Mouse (Mus musculus): ENCODE measurements around the gene Atg4c. TPM values are rescaled to one million over a fixed set of nuclear protein-coding genes. Genes with fewer than 3 reads are reported as not detected.

The Atg4c gene
- polyA plus RNA-seq, 1 experiment: 27.6 TPM

DNA sequence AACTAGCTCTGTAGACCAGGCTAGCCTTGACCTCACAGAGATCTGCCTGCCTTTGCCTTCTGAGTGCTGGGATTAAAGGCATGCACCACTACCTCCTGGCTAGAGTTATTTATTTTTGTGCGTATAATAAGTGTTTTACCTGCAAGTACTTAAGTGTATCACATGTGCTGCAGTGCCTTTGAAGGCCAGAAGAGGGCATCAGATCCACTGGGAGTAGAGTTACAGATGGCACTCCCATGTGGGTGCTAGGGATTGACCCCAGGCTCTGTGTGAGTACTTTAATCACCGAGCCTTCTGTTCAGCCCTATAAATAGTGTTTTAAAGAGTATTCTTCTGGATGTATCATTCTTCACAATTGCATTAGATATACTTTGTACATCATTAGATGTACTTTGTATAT, 44.6 kb downstream of the Atg4c start:
- TF ChIP-seq POLR2A (IDR thresholded peaks at IDR 0.05; ENCODE audit: borderline replicate concordance, insufficient read depth, low read length) (no peak), CTCF (IDR thresholded peaks at IDR 0.05; ENCODE audit: borderline replicate concordance, insufficient read depth, low read depth, low read length) (peak; percentile 17; the same call in 1 of the 2 replicates)
- 84% methylated on average over 2 of the region's 2 CpGs for WGBS
- Histone ChIP-seq H3K4me1 (ENCODE audit: control insufficient read depth, insufficient read depth, low read length) (no peaks in the 10 kb centered on the region), H3K4me3 (replicated peaks; ENCODE audit: insufficient read depth, low read depth, low read length) (no peak overlapping the region), H3K27ac (ENCODE audit: insufficient read depth, low read length) (no peak overlapping the region), H3K27me3 (ENCODE audit: control insufficient read depth, insufficient read depth, low read length) (no peaks in the 10 kb centered on the region)
- no peak for DNase-seq

DNA sequence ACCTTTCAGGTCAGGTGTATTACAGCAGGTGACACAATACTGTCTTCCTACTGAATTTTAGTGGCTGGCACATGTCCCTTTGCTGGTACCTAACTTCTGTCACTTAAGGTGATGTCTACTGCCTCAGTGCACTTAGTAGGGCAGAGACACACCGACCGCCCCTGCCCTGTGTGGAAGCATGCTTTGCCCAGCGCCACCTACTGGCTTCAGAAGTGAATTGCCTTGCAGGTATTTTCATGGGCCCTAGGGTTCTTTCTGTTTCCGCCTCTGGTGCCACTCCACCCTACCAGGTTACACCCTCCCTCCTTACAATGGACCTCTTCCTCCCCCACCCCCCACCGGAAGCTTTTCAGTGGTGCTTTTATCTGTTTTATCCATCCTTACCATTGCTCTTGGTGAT, 47.9 kb downstream of the Atg4c start:
- Histone ChIP-seq H3K27ac (ENCODE audit: insufficient read depth, low read length) (no peak overlapping the region), H3K4me3 (replicated peaks; ENCODE audit: insufficient read depth, low read depth, low read length) (no peak overlapping the region), H3K4me1 (ENCODE audit: control insufficient read depth, insufficient read depth, low read length) (no peaks in the 10 kb centered on the region), H3K27me3 (ENCODE audit: control insufficient read depth, insufficient read depth, low read length) (no peaks in the 10 kb centered on the region)
- no peak for DNase-seq
- WGBS: 56% methylated on average over 5 of the region's 5 CpGs
- no peak for TF ChIP-seq POLR2A (IDR thresholded peaks at IDR 0.05; ENCODE audit: borderline replicate concordance, insufficient read depth, low read length)
- TF ChIP-seq CTCF (IDR thresholded peaks at IDR 0.05; ENCODE audit: borderline replicate concordance, insufficient read depth, low read depth, low read length): no peak

GRCm38 (mm10) chr4:99249358-99249757, 55.6 kb downstream of the Atg4c start:
- TF ChIP-seq POLR2A (IDR thresholded peaks at IDR 0.05; ENCODE audit: borderline replicate concordance, insufficient read depth, low read length) (no peak), CTCF (IDR thresholded peaks at IDR 0.05; ENCODE audit: borderline replicate concordance, insufficient read depth, low read depth, low read length) (no peak)
- 98% methylated on average over 3 of the region's 3 CpGs for WGBS
- Histone ChIP-seq H3K27me3 (ENCODE audit: control insufficient read depth, insufficient read depth, low read length) (no peaks in the 10 kb centered on the region), H3K4me1 (ENCODE audit: control insufficient read depth, insufficient read depth, low read length) (no peaks in the 10 kb centered on the region), H3K27ac (ENCODE audit: insufficient read depth, low read length) (no peak overlapping the region), H3K4me3 (replicated peaks; ENCODE audit: insufficient read depth, low read depth, low read length) (no peak overlapping the region)
- no peak for DNase-seq

DNA sequence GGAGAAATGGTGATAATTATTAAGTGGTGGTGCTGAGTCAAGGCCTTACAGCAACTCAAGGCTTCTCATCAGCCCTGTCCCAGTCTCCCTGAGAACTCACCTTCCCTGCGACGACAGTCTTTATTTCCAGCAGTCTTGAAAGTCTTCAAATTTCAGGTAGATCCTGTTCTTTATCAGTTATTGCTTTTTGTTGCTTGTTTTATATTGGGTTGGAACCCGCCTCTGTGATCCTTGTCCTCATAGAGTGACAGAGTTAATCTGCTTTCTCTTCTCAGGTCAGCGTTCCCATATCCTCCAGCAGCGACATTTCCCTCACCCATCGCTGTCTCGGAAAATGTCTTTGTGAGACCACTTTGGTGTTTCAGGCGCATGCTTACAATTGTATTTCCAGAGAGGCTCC, 56.1 kb downstream of the Atg4c start:
- Histone ChIP-seq H3K4me1 (ENCODE audit: control insufficient read depth, insufficient read depth, low read length) (no peaks in the 10 kb centered on the region), H3K27ac (ENCODE audit: insufficient read depth, low read length) (no peak overlapping the region), H3K4me3 (replicated peaks; ENCODE audit: insufficient read depth, low read depth, low read length) (no peak overlapping the region), H3K27me3 (ENCODE audit: control insufficient read depth, insufficient read depth, low read length) (no peaks in the 10 kb centered on the region)
- 95% methylated on average over 8 of the region's 8 CpGs for WGBS
- no peak for TF ChIP-seq POLR2A (IDR thresholded peaks at IDR 0.05; ENCODE audit: borderline replicate concordance, insufficient read depth, low read length)
- TF ChIP-seq CTCF (IDR thresholded peaks at IDR 0.05; ENCODE audit: borderline replicate concordance, insufficient read depth, low read depth, low read length): no peak
- DNase-seq: no peak

DNA sequence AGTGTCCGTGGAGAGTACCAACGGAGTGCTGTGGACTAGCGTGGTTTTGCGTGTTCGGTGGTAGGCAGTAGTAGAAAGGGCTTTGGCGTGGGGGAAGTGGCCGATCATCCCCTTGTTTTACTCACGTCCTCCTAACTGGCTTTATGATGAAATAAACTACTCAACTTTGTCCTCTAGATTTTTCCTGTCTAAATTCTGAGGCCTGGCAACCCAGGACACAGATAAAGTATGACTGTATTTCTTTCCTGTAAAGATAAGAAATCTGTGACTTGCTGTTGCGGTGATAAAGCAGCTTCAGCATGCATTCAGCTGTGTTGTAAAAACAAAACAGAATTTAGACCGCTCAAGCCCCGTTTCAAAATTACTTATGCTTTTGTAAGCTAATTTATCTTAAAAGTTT, 59.2 kb downstream of the Atg4c start:
- H3K27me3 ChIP-seq (ENCODE audit: control insufficient read depth, insufficient read depth, low read length): no peaks in the 10 kb centered on the region
- H3K27ac ChIP-seq (ENCODE audit: insufficient read depth, low read length): no peak overlapping the region
- H3K4me1 ChIP-seq (ENCODE audit: control insufficient read depth, insufficient read depth, low read length): no peaks in the 10 kb centered on the region
- WGBS: 96% methylated on average over 11 of the region's 11 CpGs
- no peak overlapping the region for H3K4me3 ChIP-seq (replicated peaks; ENCODE audit: insufficient read depth, low read depth, low read length)
- DNase-seq: no peak
- TF ChIP-seq CTCF (IDR thresholded peaks at IDR 0.05; ENCODE audit: borderline replicate concordance, insufficient read depth, low read depth, low read length) (no peak), POLR2A (IDR thresholded peaks at IDR 0.05; ENCODE audit: borderline replicate concordance, insufficient read depth, low read length) (no peak)

DNA sequence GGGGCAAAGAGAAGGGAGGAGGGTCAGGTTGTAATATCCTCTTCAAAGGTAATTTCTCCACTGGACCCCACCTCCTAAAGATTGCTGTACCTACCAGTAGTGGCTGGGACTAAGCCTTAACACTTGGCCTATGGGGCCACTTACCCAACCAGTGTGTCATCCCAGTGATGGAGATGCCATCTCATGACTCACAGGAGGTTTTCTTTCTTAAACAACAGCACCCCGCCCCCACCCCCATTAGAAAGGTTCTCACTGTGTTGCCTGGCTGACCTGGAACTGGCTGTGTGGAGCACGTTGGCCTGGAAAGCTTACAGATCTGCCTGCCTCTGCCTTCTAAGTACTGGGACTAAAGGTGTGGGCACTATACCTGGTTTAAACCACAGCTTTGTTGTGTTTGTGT, 69.5 kb downstream of the Atg4c start:
- Histone ChIP-seq H3K27ac (ENCODE audit: insufficient read depth, low read length) (no peak overlapping the region), H3K4me3 (replicated peaks; ENCODE audit: insufficient read depth, low read depth, low read length) (no peak overlapping the region), H3K4me1 (ENCODE audit: control insufficient read depth, insufficient read depth, low read length) (no peaks in the 10 kb centered on the region), H3K27me3 (ENCODE audit: control insufficient read depth, insufficient read depth, low read length) (no peaks in the 10 kb centered on the region)
- 74% methylated on average over 2 of the region's 2 CpGs for WGBS
- DNase-seq: no peak
- TF ChIP-seq POLR2A (IDR thresholded peaks at IDR 0.05; ENCODE audit: borderline replicate concordance, insufficient read depth, low read length) (no peak), CTCF (IDR thresholded peaks at IDR 0.05; ENCODE audit: borderline replicate concordance, insufficient read depth, low read depth, low read length) (no peak)

GRCm38 (mm10) chr4:99263663-99264062, 69.9 kb downstream of the Atg4c start:
- Histone ChIP-seq H3K27me3 (ENCODE audit: control insufficient read depth, insufficient read depth, low read length) (no peaks in the 10 kb centered on the region), H3K4me3 (replicated peaks; ENCODE audit: insufficient read depth, low read depth, low read length) (no peak overlapping the region), H3K4me1 (ENCODE audit: control insufficient read depth, insufficient read depth, low read length) (no peaks in the 10 kb centered on the region), H3K27ac (ENCODE audit: insufficient read depth, low read length) (no peak overlapping the region)
- no peak for DNase-seq
- TF ChIP-seq POLR2A (IDR thresholded peaks at IDR 0.05; ENCODE audit: borderline replicate concordance, insufficient read depth, low read length): no peak
- TF ChIP-seq CTCF (IDR thresholded peaks at IDR 0.05; ENCODE audit: borderline replicate concordance, insufficient read depth, low read depth, low read length): no peak
- WGBS: 72% methylated on average over 11 of the region's 11 CpGs

DNA sequence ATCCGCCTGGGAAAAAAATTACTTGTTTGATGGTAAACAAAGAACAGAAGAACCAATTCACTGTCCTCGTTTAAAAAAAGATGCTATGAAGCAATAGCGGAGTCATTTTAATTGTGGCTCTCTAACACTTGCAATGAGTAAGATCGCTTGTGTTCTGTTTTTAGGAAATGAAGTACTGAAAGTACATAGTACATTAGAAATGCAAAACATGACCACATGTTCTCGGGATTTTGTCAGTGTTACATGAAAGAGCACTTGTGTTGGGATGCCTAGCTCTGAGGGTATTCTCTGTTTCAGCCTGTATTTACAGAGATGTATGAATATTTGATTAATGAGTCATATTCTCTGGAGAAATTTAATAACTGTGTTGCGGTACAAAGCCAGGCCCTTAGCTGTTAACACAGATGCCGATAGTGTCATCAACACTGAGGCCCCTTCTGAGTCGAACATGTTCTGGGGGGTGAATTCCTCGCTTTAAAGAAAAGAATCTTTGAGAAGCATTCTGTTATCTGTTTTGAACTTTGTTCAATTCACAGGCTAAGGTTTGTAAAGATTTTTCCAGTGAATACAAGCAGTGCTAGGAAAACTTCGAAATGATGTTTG, 73.2 kb downstream of the Atg4c start:
- no peak for DNase-seq
- WGBS: 84% methylated on average over 10 of the region's 10 CpGs
- no peak overlapping the region for H3K27ac ChIP-seq (ENCODE audit: insufficient read depth, low read length)

More for the DNA sequence above, 73.2 kb downstream of the Atg4c start:
- no peak for TF ChIP-seq CTCF (IDR thresholded peaks at IDR 0.05; ENCODE audit: borderline replicate concordance, insufficient read depth, low read depth, low read length)
- TF ChIP-seq POLR2A (IDR thresholded peaks at IDR 0.05; ENCODE audit: borderline replicate concordance, insufficient read depth, low read length): no peak
- H3K4me1 ChIP-seq (ENCODE audit: control insufficient read depth, insufficient read depth, low read length): no peaks in the 10 kb centered on the region
- H3K27me3 ChIP-seq (ENCODE audit: control insufficient read depth, insufficient read depth, low read length): no peaks in the 10 kb centered on the region
- H3K4me3 ChIP-seq (replicated peaks; ENCODE audit: insufficient read depth, low read depth, low read length): no peak overlapping the region
